Mouse (Mus musculus) cerebellum, adult 2 months (tissue): Measurements from ENCODE around the gene Samd10.

Experiments
- CTCF ChIP-seq: fragments of 200-500 bp; IDR thresholded peaks from 2 replicates; pipeline ENCODE4 v1.5.1; 2011; ENCODE audit warnings: low read depth, mild to moderate bottlenecking, control low read depth, low read length, moderate library complexity, borderline replicate concordance; ENCODE audit not compliant: insufficient read depth
- POLR2A ChIP-seq: fragments of 200-500 bp; IDR thresholded peaks from 2 replicates; pipeline ENCODE4 v1.6.1; 2011; ENCODE audit warnings: low read length, control low read depth, borderline replicate concordance; ENCODE audit not compliant: insufficient read depth

- no peak for TF ChIP-seq POLR2A
- no peak for TF ChIP-seq CTCF
These were observed 12.9 kb downstream of the Samd10 start for GRCm38 (mm10) chr2:181586124-181586523.
